Mouse (Mus musculus) kidney, postnatal 0 days (tissue): ENCODE measurements around the gene Pskh1. TPM values are rescaled to one million over a fixed set of nuclear protein-coding genes. Genes with fewer than 3 reads are reported as not detected.

ENCODE experiments used
- ATAC-seq: fragments of 200-750 bp; cut with Nextera tagmentation; replicated peaks from 2 replicates; pipeline ENCODE4 v1.8.0; 2017; ENCODE audit warnings: low read depth, moderate number of reproducible peaks, moderate TSS enrichment, moderate library complexity; ENCODE audit not compliant: low FRiP score
- DNase-seq: peaks from one replicate; pipeline ENCODE4 v3.0.0-alpha.2; 2016; ENCODE audit warnings: low spot score
- H3K27ac ChIP-seq: fragments of 300-500 bp; sonication (generic); 2 replicates; pipeline ENCODE4 v1.5.1; 2014; ENCODE audit warnings: mild to moderate bottlenecking
- H3K27me3 ChIP-seq: fragments of 300-500 bp; sonication (generic); 2 replicates; pipeline ENCODE4 v1.6.1; 2014; ENCODE audit warnings: low read length, mixed read lengths; ENCODE audit not compliant: insufficient read depth
- H3K36me3 ChIP-seq: fragments of 300-500 bp; sonication (generic); 2 replicates; pipeline ENCODE4 v1.6.1; 2014; ENCODE audit warnings: low read length, mixed read lengths; ENCODE audit not compliant: insufficient read depth
- H3K4me1 ChIP-seq: fragments of 300-500 bp; sonication (generic); replicated peaks from 2 replicates; pipeline ENCODE4 v1.6.1; 2014; ENCODE audit warnings: antibody characterized with exemption, low read length, mixed read lengths; ENCODE audit not compliant: insufficient read depth
- H3K4me2 ChIP-seq: fragments of 300-500 bp; sonication (generic); 2 replicates; pipeline ENCODE4 v1.6.1; 2014; ENCODE audit warnings: mild to moderate bottlenecking, low read length, moderate library complexity, mixed read lengths
- H3K4me3 ChIP-seq: fragments of 300-500 bp; sonication (generic); replicated peaks from 2 replicates; pipeline ENCODE4 v1.5.1; 2014; ENCODE audit warnings: low read depth, low read length
- H3K9ac ChIP-seq: fragments of 300-500 bp; sonication (generic); 2 replicates; pipeline ENCODE4 v1.6.1; 2014; ENCODE audit warnings: low read depth, low read length
- H3K9me3 ChIP-seq: fragments of 300-500 bp; sonication (generic); replicated peaks from 2 replicates; pipeline ENCODE4 v1.6.1; 2016; ENCODE audit warnings: low read length, inconsistent platforms, mixed read lengths
- CTCF ChIP-seq: IDR thresholded peaks from 2 replicates; pipeline ENCODE4 v1.5.1; 2016; ENCODE audit warnings: antibody characterized with exemption, low read depth, mild to moderate bottlenecking, moderate library complexity
- WGBS: fragments of 180-500 bp; shearing (Covaris S2); extraction: QIAGEN DNeasy Blood & Tissue Kit; methylation state at CpG from one replicate; pipeline ENCODE4 v1.1.7; 2014; 5-methylcytosine and 5-hydroxymethylcytosine counted together
- polyA plus RNA-seq: library from polyadenylated mRNA; unstranded; fragments of >200 nt; fragmentation: Nextera tagmentation; extraction: Ambion mirVana; gene quantifications from 2 replicates; pipeline ENCODE4 v1.2.1, GENCODE M21; 2015

The Pskh1 gene
- polyA plus RNA-seq, 1 experiment from 2014 or later: 30.6 TPM

GRCm38 (mm10) chr8:105860143-105860981 is 39.9 kb upstream of the Pskh1 start, which contains the start of gene Nutf2:
Gene Nutf2, plus strand, starts transcription at chr8:105860580.
- Histone ChIP-seq H3K4me1 (peaks cover 28% of the 10 kb centered on the region), H3K9ac (peak within 1 kb of the TSS; percentile 96), H3K36me3 (no peaks in the 10 kb centered on the region), H3K9me3 (no peaks in the 10 kb centered on the region), H3K27ac (peak within 1 kb of the TSS; percentile 90), H3K27me3 (no peaks in the 10 kb centered on the region), H3K4me3 (peak within 1 kb of the TSS; percentile 97), H3K4me2 (peak within 1 kb of the TSS; percentile 77)
- TF ChIP-seq CTCF: no peak
- DNase-seq (peak; percentile 100), ATAC-seq (peak; percentile 98)
- under 1% methylated on average over 53 of the region's 59 CpGs for WGBS

GRCm38 (mm10) chr8:105861951-105862350 is 38.3 kb upstream of the Pskh1 start:
- peak; percentile 65 for DNase-seq

DNA sequence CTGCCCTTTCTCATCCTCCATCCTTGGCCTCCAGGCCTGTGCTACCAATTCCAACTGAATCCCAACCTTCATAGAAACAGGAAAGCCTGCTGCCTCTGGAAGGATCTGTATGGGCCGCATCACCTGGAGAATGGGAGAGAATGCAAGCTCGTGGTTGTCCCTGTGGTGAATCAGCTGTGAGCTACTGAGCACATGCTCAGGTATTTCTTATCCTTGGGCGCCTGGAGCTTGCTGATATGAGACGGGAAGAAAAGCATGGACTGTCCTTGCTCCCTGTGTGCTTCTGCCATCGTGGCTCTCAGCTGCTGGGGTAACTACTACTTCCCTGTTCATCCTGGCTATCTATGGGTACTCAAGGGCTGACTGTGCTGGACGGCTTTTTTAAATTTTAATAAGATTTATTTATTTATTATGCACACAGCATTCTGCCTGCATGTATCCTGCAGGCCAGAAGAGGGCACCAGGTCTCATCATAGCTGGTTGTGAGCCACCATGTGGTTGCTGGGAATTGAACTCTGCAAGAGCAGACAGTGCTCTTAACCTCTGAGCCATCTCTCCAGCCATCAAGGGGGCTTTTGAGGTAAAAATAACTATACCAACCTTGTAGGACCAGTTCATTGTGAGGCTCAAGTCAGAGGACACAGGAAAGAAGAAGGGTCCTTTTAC is 33.7 kb upstream of the Pskh1 start:
- DNase-seq (peak; percentile 22), ATAC-seq (no peak)
- Histone ChIP-seq H3K4me1 (peaks cover 8% of the 10 kb centered on the region), H3K27me3 (no peaks in the 10 kb centered on the region), H3K9me3 (no peaks in the 10 kb centered on the region), H3K36me3 (peaks cover 22% of the 10 kb centered on the region), H3K4me3 (no peak overlapping the region), H3K9ac (no peak overlapping the region), H3K27ac (no peak overlapping the region), H3K4me2 (no peak overlapping the region)
- peak; percentile 61 for TF ChIP-seq CTCF
- 84% methylated on average over 6 of the region's 6 CpGs for WGBS

More at GRCm38 (mm10) chr8:105861951-105862350, 38.3 kb upstream of the Pskh1 start:
- Histone ChIP-seq H3K27ac (no peak overlapping the region; the same call in 1 of the 2 replicates), H3K9me3 (no peaks in the 10 kb centered on the region), H3K9ac (peak overlapping the region; percentile 96), H3K36me3 (peaks cover 8% of the 10 kb centered on the region; the same call in 1 of the 2 replicates), H3K27me3 (no peaks in the 10 kb centered on the region), H3K4me3 (peak overlapping the region; percentile 97), H3K4me1 (peaks cover 19% of the 10 kb centered on the region), H3K4me2 (peak overlapping the region; percentile 77)
- peak; percentile 53 for TF ChIP-seq CTCF
- ATAC-seq: no peak
- 0% methylated on average over 1 of the region's 1 CpGs for WGBS

GRCm38 (mm10) chr8:105874301-105874700 is 25.9 kb upstream of the Pskh1 start:
- 79% methylated on average over 6 of the region's 6 CpGs for WGBS
- H3K9me3 ChIP-seq: no peaks in the 10 kb centered on the region
- H3K4me2 ChIP-seq: no peak overlapping the region
- TF ChIP-seq CTCF: no peak
- ATAC-seq: no peak
- no peak overlapping the region for H3K27ac ChIP-seq
- no peaks in the 10 kb centered on the region for H3K4me1 ChIP-seq
- no peak overlapping the region for H3K4me3 ChIP-seq
- H3K27me3 ChIP-seq: no peaks in the 10 kb centered on the region
- no peak overlapping the region for H3K9ac ChIP-seq
- DNase-seq: peak; percentile 15
- H3K36me3 ChIP-seq: peaks cover 36% of the 10 kb centered on the region

GRCm38 (mm10) chr8:105880754-105881520 is 19.3 kb upstream of the Pskh1 start, which contains the start of gene Edc4:
Gene Edc4, plus strand, starts transcription at chr8:105880881.
- ATAC-seq (peak; percentile 87), DNase-seq (peak; percentile 90)
- TF ChIP-seq CTCF: no peak; the same call in 1 of the 2 replicates
- Histone ChIP-seq H3K4me3 (peak within 1 kb of the TSS; percentile 93), H3K27ac (peak within 1 kb of the TSS; percentile 78), H3K4me2 (peak within 1 kb of the TSS; percentile 80), H3K36me3 (peaks cover 37% of the 10 kb centered on the region), H3K27me3 (no peaks in the 10 kb centered on the region), H3K9me3 (no peaks in the 10 kb centered on the region), H3K4me1 (0 out of 2 replicates have a peak, but pooled peaks cover 9% of the 10 kb centered on the region), H3K9ac (peak within 1 kb of the TSS; percentile 89)
- WGBS: under 1% methylated on average over 45 of the region's 45 CpGs
